In the genomic region with DNA sequence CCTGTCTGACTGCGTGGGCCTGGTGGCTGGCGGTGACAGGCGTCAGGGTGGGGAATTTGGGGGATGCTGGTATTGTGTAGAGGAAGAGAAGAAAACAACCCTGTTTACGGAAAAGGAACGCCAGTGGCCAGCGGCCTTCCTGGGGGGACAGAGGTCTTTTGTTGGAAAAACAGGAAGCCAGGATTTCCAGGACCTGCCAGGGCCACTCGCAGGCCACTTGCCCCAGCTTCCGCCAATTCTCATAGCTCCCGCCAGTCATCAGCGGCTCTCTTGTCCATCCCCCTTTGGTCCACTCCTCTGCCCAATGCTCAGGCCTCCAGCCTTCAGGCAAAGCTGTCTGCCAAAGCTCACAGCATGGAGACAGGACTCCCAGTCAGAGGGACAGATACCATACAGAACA, we compare ENCODE assay signal across 8 mouse cellular contexts. TPM values are rescaled to one million over a fixed set of nuclear protein-coding genes. Genes with fewer than 3 reads are reported as not detected.
DNase-seq lines count a peak whose midpoint lies in the region; ATAC-seq and TF ChIP-seq lines count a peak whose summit lies in the region.
"Had no signal": no experiment of that assay in that cellular context is flagged by ENCODE, and none has a peak within 500 bp of the region (broad histone marks: within the 10 kb centered on the region; RNA-seq: fewer than 3 reads in every experiment).

No protein-coding gene starts in this region.

- peak; percentile 39; the same call in 1 of the 2 replicates for TF ChIP-seq POLR2A in lung, adult 2 months (IDR thresholded peaks at IDR 0.05; ENCODE audit: borderline replicate concordance, extremely low read depth, low read depth, low read length)

- DNase-seq in right cerebral cortex, adult 18-20 months, result peak; percentile 52
- DNase-seq in right cerebral cortex, adult 2 months (ENCODE audit: low spot score in 2 of 2), result no peak
- DNase-seq in forebrain, postnatal 0 days, result no peak
- DNase-seq in lung, adult 2 months, result no peak
- no peak for DNase-seq in urinary bladder, postnatal 25 days (ENCODE audit: low spot score)
- no peak for DNase-seq in left cerebral cortex, adult 11 months (ENCODE audit: low spot score)

- 0 out of 2 replicates have a peak overlapping the region, but pooled peaks have one; percentile 45 for H3K27ac ChIP-seq in forebrain, postnatal 0 days (ENCODE audit: low read depth, low read length)
- peak overlapping the region; percentile 22; the same call in 1 of the 2 replicates for H3K27ac ChIP-seq in intestine, postnatal 0 days (ENCODE audit: low read depth, low read length)
- H3K27ac ChIP-seq: liver, embryonic 14.5 days had no signal

- H3K27me3 ChIP-seq in forebrain, postnatal 0 days (ENCODE audit: insufficient read depth, low read length), result no peaks in the 10 kb centered on the region
- H3K27me3 ChIP-seq in intestine, postnatal 0 days (replicated peaks; ENCODE audit: control insufficient read depth, insufficient read depth, low read length), result no peaks in the 10 kb centered on the region

- H3K4me2 ChIP-seq in forebrain, postnatal 0 days (ENCODE audit: low read depth), result no peak overlapping the region
- H3K4me2 ChIP-seq in intestine, postnatal 0 days (replicated peaks; ENCODE audit: low read depth), result no peak overlapping the region

- no peak overlapping the region for H3K9ac ChIP-seq in forebrain, postnatal 0 days
- no peak overlapping the region for H3K9ac ChIP-seq in intestine, postnatal 0 days (ENCODE audit: low read depth, low read length)
- H3K9ac ChIP-seq: liver, embryonic 14.5 days had no signal

- H3K36me3 ChIP-seq in forebrain, postnatal 0 days (ENCODE audit: insufficient read depth), result no peaks in the 10 kb centered on the region
- H3K36me3 ChIP-seq in intestine, postnatal 0 days (ENCODE audit: control insufficient read depth, insufficient read depth), result no peaks in the 10 kb centered on the region

- no peak for ATAC-seq in forebrain, postnatal 0 days
- ATAC-seq in intestine, postnatal 0 days, result no peak

- 58% methylated on average over 10 of the region's 10 CpGs for WGBS in forebrain, postnatal 0 days
- WGBS in intestine, postnatal 0 days, result 80% methylated on average over 10 of the region's 10 CpGs
- 55% methylated on average over 10 of the region's 10 CpGs for WGBS in lung, adult 2 months

- no peaks in the 10 kb centered on the region for H3K9me3 ChIP-seq in forebrain, postnatal 0 days (ENCODE audit: low read length)
- no peaks in the 10 kb centered on the region for H3K9me3 ChIP-seq in intestine, postnatal 0 days (ENCODE audit: control insufficient read depth)

- no peak for TF ChIP-seq CTCF in forebrain, postnatal 0 days (IDR thresholded peaks at IDR 0.05; ENCODE audit: low read depth)
- TF ChIP-seq CTCF in intestine, postnatal 0 days (IDR thresholded peaks at IDR 0.05; ENCODE audit: low read depth), result no peak
- TF ChIP-seq CTCF in lung, adult 2 months (IDR thresholded peaks at IDR 0.05; ENCODE audit: insufficient read depth, low read length), result no peak

- H3K4me1 ChIP-seq in forebrain, postnatal 0 days (ENCODE audit: insufficient read depth), result peaks cover 19% of the 10 kb centered on the region
- no peaks in the 10 kb centered on the region for H3K4me1 ChIP-seq in intestine, postnatal 0 days (replicated peaks; ENCODE audit: control insufficient read depth, insufficient read depth, low read length)
- peaks cover 15% of the 10 kb centered on the region for H3K4me1 ChIP-seq in lung, adult 2 months (ENCODE audit: control insufficient read depth, insufficient read depth, low read length)

- no peak overlapping the region for H3K4me3 ChIP-seq in forebrain, postnatal 0 days (ENCODE audit: low read depth, low read length)
- no peak overlapping the region for H3K4me3 ChIP-seq in intestine, postnatal 0 days (ENCODE audit: low read depth, low read length)
- H3K4me3 ChIP-seq in lung, adult 2 months (replicated peaks; ENCODE audit: extremely low read depth, low read depth, low read length), result no peak overlapping the region

RNA-seq across cellular contexts. Expression of a gene that starts 20.7 kb away (rescaled TPM):
- total RNA-seq in forebrain, postnatal 0 days (2014; rRNA removed), result 30.9 and 31.6 TPM in 2 replicates
- 40.2 and 43.9 TPM in 2 replicates for polyA plus RNA-seq in forebrain, postnatal 0 days (2015; fragmentation: Nextera tagmentation; extraction: Ambion mirVana)
- polyA plus RNA-seq in intestine, postnatal 0 days (2015; fragmentation: Nextera tagmentation; extraction: Ambion mirVana), result 67.8 and 67.9 TPM in 2 replicates
- polyA plus RNA-seq in lung, adult 2 months (2012; rRNA removed), result 34.1 and 37.5 TPM in 2 replicates

RNA-seq across cellular contexts. Expression of a gene that starts 21.0 kb away (rescaled TPM):
- total RNA-seq in forebrain, postnatal 0 days (2014; rRNA removed), result 10.2 and 11.9 TPM in 2 replicates
- polyA plus RNA-seq in forebrain, postnatal 0 days (2015; fragmentation: Nextera tagmentation; extraction: Ambion mirVana), result 5.5 and 7.6 TPM in 2 replicates
- polyA plus RNA-seq in intestine, postnatal 0 days (2015; fragmentation: Nextera tagmentation; extraction: Ambion mirVana), result 7.3 and 8.4 TPM in 2 replicates
- 16.4 and 16.7 TPM in 2 replicates for polyA plus RNA-seq in lung, adult 2 months (2012; rRNA removed)

RNA-seq across cellular contexts. Expression of a gene that starts 21.9 kb away (rescaled TPM):
- 65.5 and 70.6 TPM in 2 replicates for total RNA-seq in forebrain, postnatal 0 days (2014; rRNA removed)
- 61.9 and 65.2 TPM in 2 replicates for polyA plus RNA-seq in forebrain, postnatal 0 days (2015; fragmentation: Nextera tagmentation; extraction: Ambion mirVana)
- 28.0 and 36.8 TPM in 2 replicates for polyA plus RNA-seq in intestine, postnatal 0 days (2015; fragmentation: Nextera tagmentation; extraction: Ambion mirVana)
- 55.0 and 97.1 TPM in 2 replicates for polyA plus RNA-seq in lung, adult 2 months (2012; rRNA removed)
